Mouse (Mus musculus): ENCODE measurements at regions not wholly inside any gene's neighbourhood (a gene's known extent, or its start where the extent isn't known, plus 50 kb on each side); places are given as distances from the start of the nearest gene placed in this dataset.

- Histone ChIP-seq H3K4me1 (replicated peaks; ENCODE audit: control insufficient read depth, insufficient read depth) (no peaks in the 10 kb centered on the region), H3K36me3 (ENCODE audit: control insufficient read depth, insufficient read depth, low read length) (no peaks in the 10 kb centered on the region), H3K9me3 (ENCODE audit: control insufficient read depth, low read length) (no peaks in the 10 kb centered on the region), H3K9ac (ENCODE audit: low read length) (no peak overlapping the region), H3K4me2 (replicated peaks; ENCODE audit: low read depth) (no peak overlapping the region), H3K4me3 (ENCODE audit: low read depth, low read length) (no peak overlapping the region), H3K27ac (replicated peaks) (no peak overlapping the region), H3K27me3 (ENCODE audit: control insufficient read depth, insufficient read depth, low read length) (no peaks in the 10 kb centered on the region)
- TF ChIP-seq EP300 (optimal IDR thresholded peaks at IDR 0.05): no peak
- TF ChIP-seq CTCF (IDR thresholded peaks at IDR 0.05; ENCODE audit: low read depth): no peak
- WGBS: 43% methylated on average over 2 of the region's 2 CpGs
- DNase-seq (ENCODE audit: low spot score): no peak
- ATAC-seq (ENCODE audit: low FRiP score, low TSS enrichment): no peak
These were observed 64.1 kb upstream of the Ranbp3l start for GRCm38 (mm10) chr15:8903651-8904050.

- no peak overlapping the region for H3K27ac ChIP-seq (replicated peaks)
- 65% methylated on average over 11 of the region's 11 CpGs for WGBS
- H3K27me3 ChIP-seq (ENCODE audit: control insufficient read depth, insufficient read depth, low read length): no peaks in the 10 kb centered on the region
- no peak for DNase-seq (ENCODE audit: low spot score)
- H3K9ac ChIP-seq (ENCODE audit: low read length): no peak overlapping the region
- H3K4me2 ChIP-seq (replicated peaks; ENCODE audit: low read depth): no peak overlapping the region
- H3K36me3 ChIP-seq (ENCODE audit: control insufficient read depth, insufficient read depth, low read length): no peaks in the 10 kb centered on the region
- H3K9me3 ChIP-seq (ENCODE audit: control insufficient read depth, low read length): no peaks in the 10 kb centered on the region
- no peak overlapping the region for H3K4me3 ChIP-seq (ENCODE audit: low read depth, low read length)
- no peak for TF ChIP-seq EP300 (optimal IDR thresholded peaks at IDR 0.05)
- TF ChIP-seq CTCF (IDR thresholded peaks at IDR 0.05; ENCODE audit: low read depth): no peak
- no peaks in the 10 kb centered on the region for H3K4me1 ChIP-seq (replicated peaks; ENCODE audit: control insufficient read depth, insufficient read depth)
- ATAC-seq (ENCODE audit: low FRiP score, low TSS enrichment): no peak
These were observed 70.1 kb upstream of the Ranbp3l start for GRCm38 (mm10) chr15:8897487-8898158.

- no peak overlapping the region for H3K9ac ChIP-seq (ENCODE audit: low read length)
- no peak for TF ChIP-seq CTCF (IDR thresholded peaks at IDR 0.05; ENCODE audit: low read depth)
- TF ChIP-seq EP300 (optimal IDR thresholded peaks at IDR 0.05): no peak
- H3K9me3 ChIP-seq (ENCODE audit: control insufficient read depth, low read length): no peaks in the 10 kb centered on the region
- H3K27ac ChIP-seq (replicated peaks): no peak overlapping the region
- DNase-seq (ENCODE audit: low spot score) (no peak), ATAC-seq (ENCODE audit: low FRiP score, low TSS enrichment) (no peak)
- H3K36me3 ChIP-seq (ENCODE audit: control insufficient read depth, insufficient read depth, low read length): no peaks in the 10 kb centered on the region
- H3K27me3 ChIP-seq (ENCODE audit: control insufficient read depth, insufficient read depth, low read length): no peaks in the 10 kb centered on the region
- H3K4me1 ChIP-seq (replicated peaks; ENCODE audit: control insufficient read depth, insufficient read depth): no peaks in the 10 kb centered on the region
- no peak overlapping the region for H3K4me3 ChIP-seq (ENCODE audit: low read depth, low read length)
- 75% methylated on average over 2 of the region's 2 CpGs for WGBS
- no peak overlapping the region for H3K4me2 ChIP-seq (replicated peaks; ENCODE audit: low read depth)
These were observed 70.9 kb upstream of the Ranbp3l start for GRCm38 (mm10) chr15:8896856-8897255.

GRCm38 (mm10) chr15:8896391-8896790 lies 71.4 kb upstream of the Ranbp3l start:
- H3K4me2 ChIP-seq (replicated peaks; ENCODE audit: low read depth): no peak overlapping the region
- no peaks in the 10 kb centered on the region for H3K9me3 ChIP-seq (ENCODE audit: control insufficient read depth, low read length)
- DNase-seq (ENCODE audit: low spot score): no peak
- no peak overlapping the region for H3K4me3 ChIP-seq (ENCODE audit: low read depth, low read length)
- H3K36me3 ChIP-seq (ENCODE audit: control insufficient read depth, insufficient read depth, low read length): no peaks in the 10 kb centered on the region
- WGBS: 79% methylated on average over 12 of the region's 12 CpGs
- H3K4me1 ChIP-seq (replicated peaks; ENCODE audit: control insufficient read depth, insufficient read depth): no peaks in the 10 kb centered on the region
- no peak overlapping the region for H3K27ac ChIP-seq (replicated peaks)
- TF ChIP-seq CTCF (IDR thresholded peaks at IDR 0.05; ENCODE audit: low read depth) (no peak), EP300 (optimal IDR thresholded peaks at IDR 0.05) (no peak)
- ATAC-seq (ENCODE audit: low FRiP score, low TSS enrichment): no peak
- no peak overlapping the region for H3K9ac ChIP-seq (ENCODE audit: low read length)
- no peaks in the 10 kb centered on the region for H3K27me3 ChIP-seq (ENCODE audit: control insufficient read depth, insufficient read depth, low read length)

GRCm38 (mm10) chr15:8885585-8885984 lies 82.2 kb upstream of the Ranbp3l start:
- no peaks in the 10 kb centered on the region for H3K4me1 ChIP-seq (replicated peaks; ENCODE audit: control insufficient read depth, insufficient read depth)
- H3K27me3 ChIP-seq (ENCODE audit: control insufficient read depth, insufficient read depth, low read length): no peaks in the 10 kb centered on the region
- H3K4me2 ChIP-seq (replicated peaks; ENCODE audit: low read depth): no peak overlapping the region
- no peaks in the 10 kb centered on the region for H3K36me3 ChIP-seq (ENCODE audit: control insufficient read depth, insufficient read depth, low read length)
- 92% methylated on average over 3 of the region's 3 CpGs for WGBS
- no peak overlapping the region for H3K9ac ChIP-seq (ENCODE audit: low read length)
- DNase-seq (ENCODE audit: low spot score) (no peak), ATAC-seq (ENCODE audit: low FRiP score, low TSS enrichment) (no peak)
- TF ChIP-seq CTCF (IDR thresholded peaks at IDR 0.05; ENCODE audit: low read depth) (no peak), EP300 (optimal IDR thresholded peaks at IDR 0.05) (no peak)
- H3K9me3 ChIP-seq (ENCODE audit: control insufficient read depth, low read length): no peaks in the 10 kb centered on the region
- no peak overlapping the region for H3K4me3 ChIP-seq (ENCODE audit: low read depth, low read length)
- no peak overlapping the region for H3K27ac ChIP-seq (replicated peaks)

GRCm38 (mm10) chr15:8884608-8885467 lies 82.9 kb upstream of the Ranbp3l start:
- Histone ChIP-seq H3K4me2 (replicated peaks; ENCODE audit: low read depth) (no peak overlapping the region), H3K4me3 (ENCODE audit: low read depth, low read length) (no peak overlapping the region), H3K36me3 (ENCODE audit: control insufficient read depth, insufficient read depth, low read length) (no peaks in the 10 kb centered on the region), H3K4me1 (replicated peaks; ENCODE audit: control insufficient read depth, insufficient read depth) (no peaks in the 10 kb centered on the region), H3K9ac (ENCODE audit: low read length) (no peak overlapping the region), H3K27me3 (ENCODE audit: control insufficient read depth, insufficient read depth, low read length) (no peaks in the 10 kb centered on the region), H3K27ac (replicated peaks) (no peak overlapping the region), H3K9me3 (ENCODE audit: control insufficient read depth, low read length) (no peaks in the 10 kb centered on the region)
- WGBS: 60% methylated on average over 18 of the region's 18 CpGs
- no peak for ATAC-seq (ENCODE audit: low FRiP score, low TSS enrichment)
- no peak for DNase-seq (ENCODE audit: low spot score)
- peak; percentile 68 for TF ChIP-seq CTCF (IDR thresholded peaks at IDR 0.05; ENCODE audit: low read depth)
- TF ChIP-seq EP300 (optimal IDR thresholded peaks at IDR 0.05): no peak
